Mouse (Mus musculus) neural tube, embryonic 13.5 days (tissue): ENCODE measurements around the gene Usp24. TPM values are rescaled to one million over a fixed set of nuclear protein-coding genes. Genes with fewer than 3 reads are reported as not detected.

Source experiments
- ATAC-seq: fragments of 200-750 bp; cut with Nextera tagmentation; 2 replicates; pipeline ENCODE4 v1.8.0; 2017; ENCODE audit warnings: low read depth, mild to moderate bottlenecking, moderate TSS enrichment, moderate library complexity
- H3K27ac ChIP-seq: fragments of 300-500 bp; sonication (generic); replicated peaks from 2 replicates; pipeline ENCODE4 v1.5.1; 2015; ENCODE audit warnings: moderate library complexity, mild to moderate bottlenecking, inconsistent platforms
- H3K27me3 ChIP-seq: fragments of 300-500 bp; sonication (generic); 2 replicates; pipeline ENCODE4 v1.6.1; 2015; ENCODE audit warnings: mild to moderate bottlenecking, inconsistent platforms
- H3K36me3 ChIP-seq: fragments of 300-500 bp; sonication (generic); 2 replicates; pipeline ENCODE4 v1.6.1; 2015; ENCODE audit warnings: mild to moderate bottlenecking, inconsistent platforms
- H3K4me1 ChIP-seq: fragments of 300-500 bp; sonication (generic); replicated peaks from 2 replicates; pipeline ENCODE4 v1.6.1; 2015; ENCODE audit warnings: inconsistent platforms
- H3K4me2 ChIP-seq: fragments of 300-500 bp; sonication (generic); 2 replicates; pipeline ENCODE4 v1.6.1; 2015; ENCODE audit warnings: inconsistent platforms, mild to moderate bottlenecking, moderate library complexity
- H3K4me3 ChIP-seq: fragments of 300-500 bp; sonication (generic); 2 replicates; pipeline ENCODE4 v1.5.1; 2015; ENCODE audit warnings: mild to moderate bottlenecking, inconsistent platforms
- H3K9ac ChIP-seq: fragments of 300-500 bp; sonication (generic); 2 replicates; pipeline ENCODE4 v1.6.1; 2015; ENCODE audit warnings: moderate library complexity, mild to moderate bottlenecking, inconsistent platforms
- H3K9me3 ChIP-seq: fragments of 300-500 bp; sonication (generic); 2 replicates; pipeline ENCODE4 v1.6.1; 2016; ENCODE audit warnings: inconsistent platforms
- WGBS: fragments of 180-500 bp; shearing (Covaris S2); methylation state at CpG from one replicate; pipeline ENCODE4 v1.1.7; 2015; 5-methylcytosine and 5-hydroxymethylcytosine counted together
- polyA plus RNA-seq: library from polyadenylated mRNA; unstranded; fragments of >200 nt; fragmentation: Nextera tagmentation; extraction: Ambion mirVana; gene quantifications from 2 replicates; pipeline ENCODE4 v1.2.1, GENCODE M21; 2015

The Usp24 gene
- polyA plus RNA-seq, 1 experiment from 2014 or later, result 7.1 TPM

DNA sequence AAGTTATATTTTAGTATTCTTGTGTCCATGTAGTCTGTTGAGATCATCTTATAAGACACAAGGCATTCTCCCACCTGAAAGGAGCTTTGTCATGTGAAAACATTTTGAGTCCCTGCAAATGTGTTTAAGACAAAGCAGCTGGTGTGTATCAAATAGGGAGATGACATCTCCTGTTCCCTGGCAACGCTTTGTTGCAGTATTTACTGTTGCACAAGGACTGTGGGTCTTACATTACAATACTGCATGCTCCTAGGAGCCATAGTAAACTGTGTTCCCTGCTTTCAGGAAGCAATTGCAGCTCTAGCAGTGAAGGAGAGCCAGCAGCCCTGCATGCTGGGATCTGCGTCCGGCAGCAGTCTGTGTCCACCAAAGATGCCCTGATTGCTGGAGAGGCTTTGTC, 73.9 kb downstream of the Usp24 start:
- H3K4me2 ChIP-seq, result no peak overlapping the region
- 86% methylated on average over 3 of the region's 3 CpGs for WGBS
- H3K4me3 ChIP-seq, result no peak overlapping the region
- H3K27ac ChIP-seq, result no peak overlapping the region
- peaks cover 64% of the 10 kb centered on the region for H3K36me3 ChIP-seq
- ATAC-seq, result no peak
- H3K27me3 ChIP-seq, result no peaks in the 10 kb centered on the region
- no peak overlapping the region for H3K9ac ChIP-seq
- H3K9me3 ChIP-seq, result no peaks in the 10 kb centered on the region
- H3K4me1 ChIP-seq, result no peaks in the 10 kb centered on the region

DNA sequence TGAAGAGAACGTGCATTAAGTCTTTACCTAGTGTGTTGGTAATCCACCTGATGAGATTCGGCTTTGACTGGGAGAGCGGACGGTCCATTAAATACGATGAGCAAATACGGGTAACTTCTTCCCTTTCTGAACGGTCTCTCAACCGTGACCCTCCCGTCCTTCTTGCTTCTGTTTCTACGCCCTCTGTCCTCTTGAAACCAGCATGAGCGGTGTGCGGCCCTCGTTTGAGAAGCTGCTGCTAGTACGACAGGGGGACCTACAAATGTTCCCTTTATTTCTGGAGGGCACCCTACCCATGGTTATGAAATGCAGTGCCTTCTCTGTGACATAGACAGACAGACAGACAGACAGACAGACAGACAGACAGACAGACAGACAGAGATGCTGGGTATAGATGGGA, 93.6 kb downstream of the Usp24 start:
- H3K27ac ChIP-seq, result no peak overlapping the region
- H3K4me1 ChIP-seq, result no peaks in the 10 kb centered on the region
- peaks cover 90% of the 10 kb centered on the region for H3K36me3 ChIP-seq
- H3K27me3 ChIP-seq, result no peaks in the 10 kb centered on the region
- H3K4me3 ChIP-seq, result no peak overlapping the region
- H3K4me2 ChIP-seq, result no peak overlapping the region
- H3K9ac ChIP-seq, result no peak overlapping the region
- ATAC-seq, result no peak
- H3K9me3 ChIP-seq, result no peaks in the 10 kb centered on the region
- 92% methylated on average over 14 of the region's 14 CpGs for WGBS

DNA sequence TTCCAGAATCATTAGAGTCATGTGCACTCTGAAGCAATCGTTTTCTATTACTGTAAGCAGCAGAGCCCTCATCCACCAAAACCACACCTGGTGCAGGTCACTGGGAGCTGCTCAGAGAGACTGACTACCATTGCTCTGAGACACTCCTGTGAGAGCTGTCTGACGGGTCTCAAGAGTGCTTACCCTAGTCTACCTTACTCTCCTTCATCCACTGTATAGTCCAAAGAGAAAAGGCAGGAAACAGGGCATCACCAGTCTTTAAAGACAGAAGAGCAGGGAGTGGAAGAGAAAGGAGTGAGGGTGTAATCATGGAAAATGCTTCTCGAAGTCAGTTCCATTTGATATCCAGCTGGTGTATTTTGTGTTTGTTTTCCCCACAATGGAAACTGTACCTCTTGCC, 103.2 kb downstream of the Usp24 start:
- peaks cover 77% of the 10 kb centered on the region for H3K36me3 ChIP-seq
- no peak overlapping the region for H3K27ac ChIP-seq
- H3K9me3 ChIP-seq, result no peaks in the 10 kb centered on the region
- no peaks in the 10 kb centered on the region for H3K27me3 ChIP-seq
- H3K4me1 ChIP-seq, result no peaks in the 10 kb centered on the region
- WGBS, result 84% methylated on average over 3 of the region's 3 CpGs
- no peak overlapping the region for H3K4me2 ChIP-seq
- no peak for ATAC-seq
- no peak overlapping the region for H3K4me3 ChIP-seq
- no peak overlapping the region for H3K9ac ChIP-seq

DNA sequence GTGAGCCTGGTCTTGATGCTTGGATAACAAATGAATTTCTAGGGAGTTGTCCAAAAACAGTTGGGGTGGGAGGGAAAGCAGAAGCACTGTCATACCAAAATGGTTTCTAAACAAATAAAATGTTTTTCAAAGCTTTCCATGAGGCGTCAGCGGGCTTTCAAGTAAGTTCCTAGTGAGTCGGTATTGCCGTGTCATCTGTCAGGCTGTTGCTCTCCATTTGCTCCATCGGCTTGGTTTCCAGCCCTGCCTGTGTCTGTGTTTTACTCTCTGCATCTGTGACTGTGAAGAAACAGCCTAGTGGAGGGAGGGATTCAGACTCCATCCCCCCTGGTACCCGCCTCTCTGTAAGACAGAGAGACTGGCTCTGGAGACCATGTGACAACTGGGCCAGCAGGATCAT, 103.8 kb downstream of the Usp24 start:
- H3K36me3 ChIP-seq, result peaks cover 77% of the 10 kb centered on the region
- ATAC-seq, result no peak

DNA sequence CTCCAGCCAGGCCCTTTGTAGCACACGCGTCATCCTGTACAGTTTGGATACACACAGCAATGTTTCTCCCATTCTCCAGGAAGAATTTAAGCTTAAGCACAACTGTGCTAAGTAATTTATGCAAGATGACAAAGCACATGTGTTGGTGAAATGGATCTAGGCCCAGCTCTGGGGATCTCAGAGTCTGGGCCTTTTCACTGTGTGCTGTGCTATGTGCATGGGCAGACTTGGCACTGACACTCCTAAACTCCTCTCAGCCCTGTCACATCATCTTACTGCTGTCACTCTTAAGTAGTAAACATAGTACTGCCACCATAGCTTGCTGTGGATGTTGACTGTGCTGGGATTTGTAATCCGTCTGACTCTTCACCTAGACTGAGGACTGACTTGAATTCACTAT, 106.6 kb downstream of the Usp24 start:
- H3K36me3 ChIP-seq, result peaks cover 76% of the 10 kb centered on the region
- H3K4me2 ChIP-seq, result no peak overlapping the region
- ATAC-seq, result no peak
- H3K9me3 ChIP-seq, result no peaks in the 10 kb centered on the region
- 97% methylated on average over 3 of the region's 3 CpGs for WGBS
- H3K9ac ChIP-seq, result no peak overlapping the region
- H3K4me3 ChIP-seq, result no peak overlapping the region
- H3K4me1 ChIP-seq, result no peaks in the 10 kb centered on the region
- H3K27me3 ChIP-seq, result no peaks in the 10 kb centered on the region
- H3K27ac ChIP-seq, result no peak overlapping the region

More for the DNA sequence above, 103.8 kb downstream of the Usp24 start:
- H3K27me3 ChIP-seq, result no peaks in the 10 kb centered on the region
- WGBS, result 89% methylated on average over 6 of the region's 6 CpGs
- no peaks in the 10 kb centered on the region for H3K4me1 ChIP-seq
- H3K4me2 ChIP-seq, result no peak overlapping the region
- H3K9me3 ChIP-seq, result no peaks in the 10 kb centered on the region
- no peak overlapping the region for H3K27ac ChIP-seq
- no peak overlapping the region for H3K9ac ChIP-seq
- no peak overlapping the region for H3K4me3 ChIP-seq

DNA sequence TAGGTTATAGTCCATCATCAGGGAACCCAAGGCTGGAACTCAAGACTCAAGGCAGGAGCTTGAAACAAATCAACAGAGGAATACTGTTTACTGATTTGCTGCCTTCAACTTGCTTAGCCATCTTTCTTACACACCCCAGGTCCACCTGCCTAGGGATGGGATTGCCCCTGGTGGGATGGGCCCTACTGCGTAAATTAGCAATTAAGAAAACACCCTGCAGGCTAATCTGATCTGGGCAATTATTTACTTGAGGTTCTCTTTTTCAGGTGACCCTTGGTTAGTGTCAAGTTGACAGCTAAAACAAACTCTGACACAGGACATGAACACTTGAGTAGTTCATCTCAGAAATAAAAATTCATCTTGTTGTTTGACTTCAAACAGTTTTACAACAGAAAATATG, 108.5 kb downstream of the Usp24 start:
- H3K9me3 ChIP-seq, result no peaks in the 10 kb centered on the region
- H3K9ac ChIP-seq, result no peak overlapping the region
- no peaks in the 10 kb centered on the region for H3K4me1 ChIP-seq
- H3K27me3 ChIP-seq, result no peaks in the 10 kb centered on the region
- no peak overlapping the region for H3K4me3 ChIP-seq
- H3K36me3 ChIP-seq, result peaks cover 74% of the 10 kb centered on the region
- 88% methylated on average over 1 of the region's 1 CpGs for WGBS
- H3K4me2 ChIP-seq, result no peak overlapping the region
- H3K27ac ChIP-seq, result no peak overlapping the region
- no peak for ATAC-seq

DNA sequence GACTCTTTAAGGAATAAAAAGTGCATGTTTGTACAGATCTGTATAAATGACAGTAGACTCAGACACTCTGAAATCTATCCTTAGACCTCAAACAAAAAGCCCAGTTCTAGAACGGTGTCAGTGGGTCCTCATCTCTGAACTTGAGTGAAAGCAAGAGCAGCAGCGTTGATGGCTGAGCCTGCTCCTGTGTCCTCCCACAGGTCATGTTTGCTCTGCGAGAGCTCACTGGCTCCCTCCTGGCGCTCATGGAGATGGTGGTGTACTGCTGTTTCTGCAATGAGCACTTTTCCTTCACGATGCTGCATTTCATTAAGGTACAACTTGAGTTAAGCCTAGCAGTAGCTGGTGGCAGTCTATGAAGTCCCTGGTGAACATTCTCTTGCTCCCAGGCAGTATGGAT, 110.3 kb downstream of the Usp24 start:
- Histone ChIP-seq H3K4me1 (no peaks in the 10 kb centered on the region), H3K36me3 (peaks cover 76% of the 10 kb centered on the region)

DNA sequence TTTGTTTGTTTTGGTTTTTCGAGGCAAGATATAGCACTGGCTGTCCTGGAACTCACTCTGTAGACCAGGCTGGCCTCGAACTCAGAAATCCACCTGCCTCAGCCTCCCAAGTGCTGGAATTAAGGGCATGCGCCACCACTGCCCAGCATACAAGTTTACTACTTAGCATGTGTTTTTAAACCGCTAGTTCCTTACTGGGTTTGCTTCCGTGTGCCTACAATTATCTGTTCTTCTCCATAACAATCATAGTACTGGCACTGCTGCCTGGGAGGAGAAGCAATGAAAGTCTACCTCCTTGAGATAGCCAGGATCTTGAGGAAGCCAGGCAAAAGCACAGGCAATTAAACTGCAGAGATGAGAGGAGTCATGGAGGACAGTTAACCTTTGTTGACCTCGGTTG, 112.6 kb downstream of the Usp24 start:
- 94% methylated on average over 6 of the region's 6 CpGs for WGBS
- Histone ChIP-seq H3K27ac (no peak overlapping the region), H3K27me3 (no peaks in the 10 kb centered on the region), H3K9ac (no peak overlapping the region), H3K4me1 (no peaks in the 10 kb centered on the region), H3K4me3 (no peak overlapping the region), H3K4me2 (no peak overlapping the region), H3K9me3 (no peaks in the 10 kb centered on the region), H3K36me3 (peaks cover 81% of the 10 kb centered on the region)
- ATAC-seq, result no peak

More for the DNA sequence above, 110.3 kb downstream of the Usp24 start:
- H3K27ac ChIP-seq, result no peak overlapping the region
- no peak overlapping the region for H3K4me3 ChIP-seq
- no peak for ATAC-seq
- H3K9me3 ChIP-seq, result no peaks in the 10 kb centered on the region
- H3K27me3 ChIP-seq, result no peaks in the 10 kb centered on the region
- 69% methylated on average over 5 of the region's 5 CpGs for WGBS
- H3K9ac ChIP-seq, result no peak overlapping the region
- no peak overlapping the region for H3K4me2 ChIP-seq

DNA sequence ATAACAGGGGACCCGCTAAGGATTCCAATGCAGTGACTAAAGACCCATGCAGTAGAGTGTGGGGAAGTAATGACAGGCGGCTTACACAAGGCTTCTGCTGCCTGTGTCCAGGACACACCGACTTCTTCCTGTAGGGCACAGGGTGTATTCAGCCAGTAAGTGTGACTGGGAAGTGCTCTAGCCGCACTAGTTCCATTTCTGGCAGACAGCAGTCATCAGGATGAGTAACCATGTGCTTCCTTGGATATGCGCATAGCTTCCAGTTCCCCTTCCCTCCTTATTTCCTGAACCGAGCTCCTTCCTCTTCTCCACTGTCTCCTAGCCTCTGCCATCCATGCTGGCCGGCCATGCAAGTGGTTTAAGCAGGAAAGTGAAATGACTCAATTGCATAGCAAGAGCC, 113.1 kb downstream of the Usp24 start:
- no peak overlapping the region for H3K9ac ChIP-seq
- ATAC-seq, result no peak
- no peaks in the 10 kb centered on the region for H3K9me3 ChIP-seq
- WGBS, result 90% methylated on average over 7 of the region's 7 CpGs
- no peak overlapping the region for H3K27ac ChIP-seq
- no peak overlapping the region for H3K4me2 ChIP-seq
- H3K27me3 ChIP-seq, result no peaks in the 10 kb centered on the region
- no peaks in the 10 kb centered on the region for H3K4me1 ChIP-seq
- peaks cover 84% of the 10 kb centered on the region for H3K36me3 ChIP-seq
- H3K4me3 ChIP-seq, result no peak overlapping the region

DNA sequence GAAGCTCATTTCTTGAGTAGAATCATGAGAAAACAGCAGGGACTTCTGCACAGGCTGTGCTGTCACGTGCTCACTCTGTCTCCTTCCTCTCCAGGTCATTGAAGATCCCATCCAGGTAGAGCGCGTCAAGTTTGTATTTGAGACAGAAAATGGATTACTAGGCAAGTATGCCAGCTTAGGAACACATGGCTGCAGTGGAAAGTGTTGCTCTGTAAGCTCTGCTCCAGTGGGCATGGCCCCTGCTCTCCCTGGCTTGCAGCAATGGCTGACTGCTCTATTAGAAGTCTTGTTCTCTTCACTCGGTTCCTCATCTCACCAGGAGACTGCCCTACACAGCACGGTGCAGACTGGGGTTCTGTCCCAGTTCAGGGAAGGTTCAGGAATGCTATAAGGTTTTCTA, 114.4 kb downstream of the Usp24 start:
- H3K4me3 ChIP-seq, result no peak overlapping the region
- no peak overlapping the region for H3K27ac ChIP-seq
- H3K4me2 ChIP-seq, result no peak overlapping the region
- no peaks in the 10 kb centered on the region for H3K4me1 ChIP-seq
- no peak overlapping the region for H3K9ac ChIP-seq
- no peaks in the 10 kb centered on the region for H3K27me3 ChIP-seq
- no peaks in the 10 kb centered on the region for H3K9me3 ChIP-seq
- H3K36me3 ChIP-seq, result peaks cover 80% of the 10 kb centered on the region
- 91% methylated on average over 5 of the region's 5 CpGs for WGBS
- ATAC-seq, result no peak

DNA sequence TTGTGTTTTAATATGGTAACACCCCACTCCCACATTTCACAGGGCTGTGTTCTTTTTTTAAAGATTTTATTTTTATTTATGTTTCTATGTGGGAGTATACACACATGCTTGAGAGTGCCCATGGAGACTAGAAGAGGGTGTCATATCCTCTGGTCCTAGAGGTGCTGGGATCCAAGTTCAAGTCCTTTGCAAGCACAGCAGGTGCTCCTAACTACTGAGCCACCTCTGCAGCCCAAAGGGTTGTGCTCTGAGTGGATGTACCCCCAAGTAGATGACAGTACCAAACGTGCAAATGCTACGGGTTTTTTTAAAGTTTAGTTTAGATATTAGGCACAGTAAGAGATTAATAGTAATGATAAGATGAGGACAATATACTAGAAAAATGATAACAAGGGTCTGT, 119.4 kb downstream of the Usp24 start:
- H3K27me3 ChIP-seq, result no peaks in the 10 kb centered on the region
- no peak overlapping the region for H3K27ac ChIP-seq
- H3K4me1 ChIP-seq, result no peaks in the 10 kb centered on the region
- no peak for ATAC-seq
- H3K4me3 ChIP-seq, result no peak overlapping the region
- H3K36me3 ChIP-seq, result peaks cover 86% of the 10 kb centered on the region
- WGBS, result 96% methylated on average over 2 of the region's 2 CpGs
- H3K9ac ChIP-seq, result no peak overlapping the region
- no peak overlapping the region for H3K4me2 ChIP-seq
- H3K9me3 ChIP-seq, result no peaks in the 10 kb centered on the region

DNA sequence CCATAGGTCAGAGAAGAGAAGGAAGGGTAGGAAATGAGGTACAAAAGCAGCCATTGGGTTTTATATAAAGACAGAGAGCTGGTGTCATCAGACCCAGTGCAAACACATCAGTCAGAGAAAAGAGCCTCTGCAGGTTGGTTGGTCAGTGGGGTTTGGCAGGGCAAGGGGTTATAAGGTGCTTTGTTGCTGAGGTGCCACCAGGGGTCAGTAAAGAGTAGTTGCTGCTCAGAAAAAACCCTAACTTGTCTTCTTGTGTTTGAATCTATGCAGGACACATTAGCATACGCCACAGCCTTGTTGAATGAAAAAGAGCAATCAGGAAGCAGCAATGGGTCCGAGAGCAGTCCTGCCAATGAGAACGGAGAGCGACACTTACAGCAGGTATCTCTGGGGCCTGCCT, 120.5 kb downstream of the Usp24 start:
- H3K27me3 ChIP-seq, result no peaks in the 10 kb centered on the region
- H3K4me2 ChIP-seq, result no peak overlapping the region
- no peaks in the 10 kb centered on the region for H3K4me1 ChIP-seq
- H3K9ac ChIP-seq, result no peak overlapping the region
- H3K9me3 ChIP-seq, result no peaks in the 10 kb centered on the region
- no peak overlapping the region for H3K27ac ChIP-seq
- H3K36me3 ChIP-seq, result peaks cover 85% of the 10 kb centered on the region
- no peak for ATAC-seq
- H3K4me3 ChIP-seq, result no peak overlapping the region
- WGBS, result 67% methylated on average over 4 of the region's 4 CpGs

DNA sequence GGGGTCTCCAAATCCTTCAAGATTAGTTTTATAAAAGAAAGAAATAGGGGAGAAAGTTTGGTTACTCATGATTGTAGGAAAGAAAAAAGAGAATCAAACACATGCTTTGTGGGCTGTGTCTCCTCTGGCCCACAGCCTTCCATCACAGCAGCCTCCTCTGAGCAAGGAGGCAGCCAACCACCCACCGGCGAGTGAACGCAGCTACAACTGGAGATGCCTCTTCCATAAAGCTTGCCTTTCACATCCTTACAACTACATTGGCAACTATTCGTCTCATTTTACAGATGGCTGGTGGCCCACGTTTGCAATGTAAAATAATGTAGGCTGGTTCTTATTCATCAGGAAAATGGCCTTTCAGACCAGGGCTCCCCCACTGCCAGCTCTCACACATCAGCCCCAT, 121.2 kb downstream of the Usp24 start:
- Histone ChIP-seq H3K27ac (no peak overlapping the region), H3K4me3 (no peak overlapping the region), H3K9me3 (no peaks in the 10 kb centered on the region), H3K36me3 (peaks cover 84% of the 10 kb centered on the region), H3K4me1 (no peaks in the 10 kb centered on the region), H3K27me3 (no peaks in the 10 kb centered on the region), H3K4me2 (no peak overlapping the region), H3K9ac (no peak overlapping the region)
- ATAC-seq, result no peak
- 95% methylated on average over 5 of the region's 5 CpGs for WGBS
